ENCODE assay signal across 14 mouse cellular contexts in genomic region chr2:93772765-93773085, GRCm38 (mm10). TPM values are rescaled to one million over a fixed set of nuclear protein-coding genes. Genes with fewer than 3 reads are reported as not detected.
DNase-seq lines count a peak whose midpoint lies in the region; ATAC-seq lines count a peak whose summit lies in the region.
"Had no signal": no experiment of that assay in that cellular context is flagged by ENCODE, and none has a peak within 500 bp of the region (broad histone marks: within the 10 kb centered on the region; RNA-seq: fewer than 3 reads in every experiment).

No protein-coding gene starts in this region.

- H3K4me2 ChIP-seq in hindbrain, embryonic 14.5 days (replicated peaks): no peak overlapping the region
- no peak overlapping the region for H3K4me2 ChIP-seq in midbrain, embryonic 13.5 days (replicated peaks)
- no peak overlapping the region for H3K4me2 ChIP-seq in midbrain, embryonic 16.5 days (ENCODE audit: low read length)

- WGBS in hindbrain, embryonic 10.5 days: 58% methylated on average over 4 of the region's 4 CpGs
- 54% methylated on average over 4 of the region's 4 CpGs for WGBS in hindbrain, embryonic 14.5 days
- 46% methylated on average over 4 of the region's 4 CpGs for WGBS in midbrain, embryonic 13.5 days
- WGBS in midbrain, embryonic 16.5 days: 33% methylated on average over 4 of the region's 4 CpGs

- H3K27me3 ChIP-seq in hindbrain, embryonic 10.5 days (ENCODE audit: insufficient read depth, poor library complexity, severe bottlenecking): no peaks in the 10 kb centered on the region
- H3K27me3 ChIP-seq in hindbrain, embryonic 14.5 days (ENCODE audit: control insufficient read depth, insufficient read depth, low read length): no peaks in the 10 kb centered on the region
- H3K27me3 ChIP-seq in midbrain, embryonic 13.5 days: no peaks in the 10 kb centered on the region
- H3K27me3 ChIP-seq in midbrain, embryonic 16.5 days (ENCODE audit: control insufficient read depth, insufficient read depth, low read depth, low read length): no peaks in the 10 kb centered on the region
- H3K27me3 ChIP-seq: CH12.LX had no signal

- H3K9me3 ChIP-seq in hindbrain, embryonic 10.5 days: no peaks in the 10 kb centered on the region
- H3K9me3 ChIP-seq in hindbrain, embryonic 14.5 days (ENCODE audit: control insufficient read depth, low read length): no peaks in the 10 kb centered on the region
- H3K9me3 ChIP-seq in midbrain, embryonic 13.5 days: no peaks in the 10 kb centered on the region
- H3K9me3 ChIP-seq in midbrain, embryonic 16.5 days (replicated peaks; ENCODE audit: control insufficient read depth, low read length, poor library complexity, severe bottlenecking): no peaks in the 10 kb centered on the region

- no peak overlapping the region for H3K4me3 ChIP-seq in hindbrain, embryonic 10.5 days
- H3K4me3 ChIP-seq in hindbrain, embryonic 14.5 days (replicated peaks; ENCODE audit: low read length): no peak overlapping the region
- no peak overlapping the region for H3K4me3 ChIP-seq in midbrain, embryonic 13.5 days (replicated peaks)
- H3K4me3 ChIP-seq in midbrain, embryonic 16.5 days (ENCODE audit: low read depth, low read length): no peak overlapping the region

- 0 out of 2 replicates have a peak, but pooled peaks have one; percentile 41 for ATAC-seq in cerebellum, adult (ENCODE audit: insufficient number of reproducible peaks, low FRiP score, low TSS enrichment)
- ATAC-seq in hindbrain, embryonic 14.5 days (ENCODE audit: low FRiP score): no peak
- ATAC-seq in midbrain, embryonic 13.5 days: no peak
- no peak for ATAC-seq in midbrain, embryonic 16.5 days
- ATAC-seq: hindbrain, embryonic 16.5 days had no signal

- peaks cover 8% of the 10 kb centered on the region; the same call in 1 of the 2 replicates for H3K36me3 ChIP-seq in hindbrain, embryonic 10.5 days
- H3K36me3 ChIP-seq in hindbrain, embryonic 14.5 days (replicated peaks; ENCODE audit: control insufficient read depth, insufficient read depth): no peaks in the 10 kb centered on the region
- H3K36me3 ChIP-seq in midbrain, embryonic 13.5 days: peaks cover 11% of the 10 kb centered on the region
- H3K36me3 ChIP-seq in midbrain, embryonic 16.5 days (ENCODE audit: control insufficient read depth, insufficient read depth, low read length): peaks cover 7% of the 10 kb centered on the region; the same call in 1 of the 2 replicates

- peaks cover 60% of the 10 kb centered on the region for H3K4me1 ChIP-seq in hindbrain, embryonic 10.5 days (replicated peaks)
- peaks cover 2% of the 10 kb centered on the region; the same call in 1 of the 2 replicates for H3K4me1 ChIP-seq in hindbrain, embryonic 14.5 days (replicated peaks; ENCODE audit: control insufficient read depth, insufficient read depth, low read length)
- peaks cover 20% of the 10 kb centered on the region for H3K4me1 ChIP-seq in midbrain, embryonic 13.5 days (replicated peaks)
- H3K4me1 ChIP-seq in midbrain, embryonic 16.5 days (ENCODE audit: control insufficient read depth, insufficient read depth, low read length): peaks cover 8% of the 10 kb centered on the region; the same call in 1 of the 2 replicates

- DNase-seq in cerebellum, postnatal 4 days (ENCODE audit: low spot score in 2 of 2): no peak
- no peak for DNase-seq in hindbrain, embryonic 10.5 days (ENCODE audit: low spot score)
- no peak for DNase-seq in hindbrain, embryonic 14.5 days (ENCODE audit: low spot score)
- no peak for DNase-seq in urinary bladder, postnatal 25 days (ENCODE audit: low spot score)
- DNase-seq in right cerebral cortex, adult 2 months (ENCODE audit: low spot score in 2 of 2): no peak
- DNase-seq: cerebellum, adult 11-12 months; left cerebral cortex, postnatal 4 days; right cerebral cortex, postnatal 14 days; thymus, postnatal 14 days had no signal

- H3K9ac ChIP-seq in hindbrain, embryonic 14.5 days: no peak overlapping the region
- 0 out of 2 replicates have a peak overlapping the region, but pooled peaks have one; percentile 0 for H3K9ac ChIP-seq in midbrain, embryonic 13.5 days (replicated peaks)
- H3K9ac ChIP-seq in midbrain, embryonic 16.5 days (ENCODE audit: low read depth, low read length): no peak overlapping the region

- H3K27ac ChIP-seq in hindbrain, embryonic 10.5 days: peak overlapping the region; percentile 36; the same call in 1 of the 2 replicates
- H3K27ac ChIP-seq in hindbrain, embryonic 14.5 days: no peak overlapping the region
- 0 out of 2 replicates have a peak overlapping the region, but pooled peaks have one; percentile 6 for H3K27ac ChIP-seq in midbrain, embryonic 13.5 days
- H3K27ac ChIP-seq in midbrain, embryonic 16.5 days (ENCODE audit: low read length): no peak overlapping the region

RNA-seq across cellular contexts. Expression of gene Ext2, which starts 49.6 kb away (rescaled TPM):
- polyA plus RNA-seq in hindbrain, embryonic 10.5 days (2016; fragmentation: Nextera tagmentation; extraction: Ambion mirVana): 69.5 and 77.1 TPM in 2 replicates
- 71.3 and 77.7 TPM in 2 replicates for polyA plus RNA-seq in hindbrain, embryonic 14.5 days (2014; fragmentation: Nextera tagmentation; extraction: Ambion mirVana)
- polyA plus RNA-seq in midbrain, embryonic 13.5 days (2015; fragmentation: Nextera tagmentation; extraction: Ambion mirVana): 57.6 and 69.1 TPM in 2 replicates
- polyA plus RNA-seq in midbrain, embryonic 16.5 days (2015; fragmentation: Nextera tagmentation; extraction: Ambion mirVana): 71.3 and 74.9 TPM in 2 replicates

Comparison
In these comparisons a context has a peak if more than half of its experiments do, and no peak if none do; other contexts are left out.
1. H3K27ac ChIP-seq: peak in hindbrain, embryonic 10.5 days (single experiment) and midbrain, embryonic 13.5 days (single experiment); none in hindbrain, embryonic 14.5 days (single experiment) and midbrain, embryonic 16.5 days (single experiment).